Mouse (Mus musculus): ENCODE measurements around the gene Mff. TPM values are rescaled to one million over a fixed set of nuclear protein-coding genes. Genes with fewer than 3 reads are reported as not detected.

Mff gene
- total RNA-seq, 2 experiments from 2014 or later, result 257 to 259 TPM

Other genes starting within 250 kb of the Mff start
- gene Col4a4, start 138.0 kb upstream of the Mff start, total RNA-seq (2021), result 1 to 10 TPM; 1.7 TPM
- gene Col4a3, start 138.0 kb upstream of the Mff start, total RNA-seq (2021), result 1 to 10 TPM in 1 of 2 experiments, under 1 TPM in 1; 0.32 to 1.1 TPM
- not detected for gene Tm4sf20, start 43.6 kb downstream of the Mff start, total RNA-seq (2021)
- not detected for gene Gm47791, start 46.4 kb downstream of the Mff start, total RNA-seq (2021)
- gene Agfg1, start 114.6 kb downstream of the Mff start, total RNA-seq (2021), result 100 to 1,000 TPM in 1 of 2 experiments, 10 to 100 TPM in 1; 96.1 to 106 TPM
- under 1 TPM; 0.46 to 0.84 TPM for gene A030005L19Rik, start 188.4 kb downstream of the Mff start, total RNA-seq (2021)
- gene A030014E15Rik, start 200.0 kb downstream of the Mff start, total RNA-seq (2021), result not detected
- gene Gm6217, start 206.5 kb downstream of the Mff start, total RNA-seq (2021), result not detected
- gene A030003K21Rik, start 218.5 kb downstream of the Mff start, total RNA-seq (2021), result not detected
- gene Gm7544, start 231.1 kb downstream of the Mff start, total RNA-seq (2021), result not detected
- gene Gm47955, start 235.4 kb downstream of the Mff start, total RNA-seq (2021), result not detected